Mouse (Mus musculus) forebrain, postnatal 0 days (tissue): ENCODE data around the gene Rprd1b. TPM values are rescaled to one million over a fixed set of nuclear protein-coding genes. Genes with fewer than 3 reads are reported as not detected.
"Not testable (repeated sequence)": the region's sequence is repeated elsewhere in the genome, so short reads cannot be mapped to it uniquely, and the experiment has no call there.

ENCODE experiments used
- ATAC-seq: fragments of 200-750 bp; cut with Nextera tagmentation; 2 replicates; pipeline ENCODE4 v1.8.0; 2017; ENCODE audit warnings: mild to moderate bottlenecking, moderate library complexity
- DNase-seq: peaks from one replicate; pipeline ENCODE4 v3.0.0-alpha.2; 2015
- H3K27ac ChIP-seq: fragments of 300-500 bp; sonication (generic); 2 replicates; pipeline ENCODE4 v1.5.1; 2014; ENCODE audit warnings: low read depth, mild to moderate bottlenecking, antibody characterized with exemption, low read length, moderate library complexity, mixed read lengths
- H3K27me3 ChIP-seq: fragments of 300-500 bp; sonication (generic); 2 replicates; pipeline ENCODE4 v1.6.1; 2014; ENCODE audit warnings: mild to moderate bottlenecking, low read length, mixed read lengths; ENCODE audit not compliant: insufficient read depth
- H3K36me3 ChIP-seq: fragments of 300-500 bp; sonication (generic); 2 replicates; pipeline ENCODE4 v1.6.1; 2014; ENCODE audit warnings: mild to moderate bottlenecking, moderate library complexity; ENCODE audit not compliant: insufficient read depth
- H3K4me1 ChIP-seq: fragments of 300-500 bp; sonication (generic); 2 replicates; pipeline ENCODE4 v1.6.1; 2014; ENCODE audit warnings: antibody characterized with exemption; ENCODE audit not compliant: insufficient read depth
- H3K4me2 ChIP-seq: fragments of 300-500 bp; sonication (generic); 2 replicates; pipeline ENCODE4 v1.6.1; 2014; ENCODE audit warnings: low read depth, mild to moderate bottlenecking, moderate library complexity
- H3K4me3 ChIP-seq: fragments of 300-500 bp; sonication (generic); 2 replicates; pipeline ENCODE4 v1.5.1; 2014; ENCODE audit warnings: low read depth, low read length, mixed read lengths
- H3K9ac ChIP-seq: fragments of 300-500 bp; sonication (generic); 2 replicates; pipeline ENCODE4 v1.6.1; 2014; ENCODE audit warnings: mild to moderate bottlenecking
- H3K9me3 ChIP-seq: fragments of 300-500 bp; sonication (generic); 2 replicates; pipeline ENCODE4 v1.6.1; 2016; ENCODE audit warnings: low read length
- CTCF ChIP-seq: sonication (generic); IDR thresholded peaks from 2 replicates; pipeline ENCODE4 v1.5.1; 2016; ENCODE audit warnings: antibody characterized with exemption, control low read depth, low read depth
- WGBS: fragments of 180-500 bp; shearing (Covaris S2); extraction: QIAGEN DNeasy Blood & Tissue Kit; methylation state at CpG from one replicate; pipeline ENCODE4 v1.1.7; 2014; 5-methylcytosine and 5-hydroxymethylcytosine counted together
- polyA plus RNA-seq: library from polyadenylated mRNA; unstranded; fragments of >200 nt; fragmentation: Nextera tagmentation; extraction: Ambion mirVana; gene quantifications from 2 replicates; pipeline ENCODE4 v1.2.1, GENCODE M21; 2015
- total RNA-seq: library from RNA; depleted of rRNA; stranded (reverse); fragments of >200 nt; gene quantifications from 2 replicates; pipeline ENCODE4 v1.2.3, GENCODE M21; 2014

Rprd1b gene
- total and polyA plus RNA-seq, 2 experiments from 2014 or later = 18.8 to 61.3 TPM

DNA sequence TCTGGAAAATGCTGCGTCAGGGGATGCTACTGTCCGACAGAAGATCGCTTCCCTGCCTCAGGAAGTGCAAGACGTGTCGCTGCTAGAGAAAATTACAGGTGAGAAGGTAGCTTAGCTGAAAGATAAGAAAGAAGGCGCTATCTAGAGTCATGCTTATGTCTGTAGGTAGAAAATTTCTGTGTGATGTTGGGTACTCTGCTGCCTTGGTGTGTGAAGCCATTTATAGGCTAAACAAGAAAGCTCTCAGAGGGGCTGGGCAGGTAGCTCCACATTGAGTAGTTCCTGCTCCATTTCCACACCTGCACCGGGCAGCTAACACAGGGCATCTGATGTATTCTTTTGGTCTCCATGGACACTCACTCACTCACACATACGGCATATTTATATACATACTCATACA is 21.8 kb downstream of the Rprd1b start:
- Histone ChIP-seq H3K4me1 (no peaks in the 10 kb centered on the region), H3K9ac (no peak overlapping the region), H3K4me2 (no peak overlapping the region), H3K27ac (no peak overlapping the region), H3K4me3 (no peak overlapping the region), H3K27me3 (no peaks in the 10 kb centered on the region), H3K36me3 (peaks cover 47% of the 10 kb centered on the region), H3K9me3 (no peaks in the 10 kb centered on the region)
- DNase-seq (no peak), ATAC-seq (no peak)
- no peak for TF ChIP-seq CTCF
- 92% methylated on average over 8 of the region's 8 CpGs for WGBS

DNA sequence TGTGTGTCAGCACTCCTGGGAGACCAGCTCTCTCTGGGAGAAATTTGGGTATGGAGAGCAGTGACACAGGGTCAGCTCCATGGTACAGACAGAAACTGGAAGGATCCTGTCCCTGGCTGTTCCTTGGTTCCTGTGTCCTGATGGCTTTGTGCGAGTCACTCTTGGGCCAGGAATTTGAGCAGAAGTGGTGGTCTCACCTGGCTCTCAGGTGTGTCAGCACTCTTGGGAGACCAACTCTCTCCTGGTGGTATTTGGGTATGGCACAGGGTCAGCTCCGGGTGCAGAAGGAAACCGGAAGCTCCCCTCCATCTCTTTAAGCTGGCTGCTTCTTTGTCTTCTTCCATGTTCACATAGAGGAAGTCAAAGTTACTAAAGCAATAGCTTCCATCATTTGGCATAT is 26.3 kb downstream of the Rprd1b start:
- Histone ChIP-seq H3K9me3 (no peaks in the 10 kb centered on the region), H3K4me2 (no peak overlapping the region), H3K4me1 (peaks cover 4% of the 10 kb centered on the region; the same call in 1 of the 2 replicates), H3K9ac (no peak overlapping the region), H3K27ac (no peak overlapping the region), H3K27me3 (no peaks in the 10 kb centered on the region), H3K4me3 (no peak overlapping the region), H3K36me3 (peaks cover 41% of the 10 kb centered on the region)
- no peak for ATAC-seq
- no peak for TF ChIP-seq CTCF
- WGBS = 92% methylated on average over 3 of the region's 3 CpGs
- DNase-seq = no peak

DNA sequence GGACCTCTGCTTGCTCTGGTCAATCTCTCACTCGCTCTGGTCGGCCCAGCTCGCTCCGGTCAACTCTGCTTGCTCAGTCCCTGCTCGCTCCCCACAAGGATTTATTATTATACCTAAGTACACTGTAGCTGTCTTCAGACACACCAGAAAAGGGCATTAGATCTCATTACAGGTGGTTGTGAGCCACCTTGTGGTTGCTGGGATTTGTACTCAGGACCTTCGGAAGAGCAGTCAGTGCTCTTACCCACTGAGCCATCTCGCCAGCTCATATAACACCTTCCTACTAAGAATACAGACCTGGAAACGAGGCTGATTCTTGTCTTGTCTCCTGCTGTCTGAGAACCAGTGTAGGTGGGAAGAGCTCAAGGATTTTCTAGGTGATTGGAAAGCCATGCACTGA is 27.1 kb downstream of the Rprd1b start:
- not testable (repeated sequence) for H3K4me1 ChIP-seq, DNase-seq, H3K4me3 ChIP-seq, H3K9me3 ChIP-seq, ATAC-seq, H3K27me3 ChIP-seq, H3K27ac ChIP-seq, H3K4me2 ChIP-seq, H3K9ac ChIP-seq
- TF ChIP-seq CTCF = peak; percentile 29; the same call in 1 of the 2 replicates
- 89% methylated on average over 8 of the region's 8 CpGs for WGBS
- H3K36me3 ChIP-seq = peaks cover 43% of the 10 kb centered on the region

DNA sequence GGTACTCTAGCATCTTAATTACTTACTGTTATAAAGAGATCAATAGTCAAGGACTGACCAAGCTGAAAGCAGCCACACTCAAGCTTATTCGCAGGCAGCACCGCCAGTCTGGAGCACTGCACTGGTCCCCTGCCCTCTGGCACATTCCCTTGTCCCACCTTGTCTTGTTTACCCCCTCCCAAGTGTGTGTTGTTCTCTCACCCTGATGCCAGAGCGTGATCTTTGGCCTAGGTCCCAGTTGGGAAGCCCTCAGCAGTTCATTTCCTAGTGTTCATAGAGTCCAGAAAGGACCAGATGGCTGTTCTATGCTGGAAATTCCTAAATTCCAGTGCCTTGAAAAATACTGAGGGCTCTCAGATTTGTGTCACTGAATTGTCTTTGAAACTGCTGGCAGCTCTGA is 28.7 kb downstream of the Rprd1b start:
- Histone ChIP-seq H3K4me3 (no peak overlapping the region), H3K36me3 (peaks cover 51% of the 10 kb centered on the region), H3K27me3 (no peaks in the 10 kb centered on the region), H3K4me1 (peaks cover 4% of the 10 kb centered on the region; the same call in 1 of the 2 replicates), H3K4me2 (no peak overlapping the region), H3K27ac (no peak overlapping the region), H3K9me3 (no peaks in the 10 kb centered on the region), H3K9ac (no peak overlapping the region)
- TF ChIP-seq CTCF = no peak
- DNase-seq (no peak), ATAC-seq (no peak)
- 58% methylated on average over 3 of the region's 3 CpGs for WGBS

DNA sequence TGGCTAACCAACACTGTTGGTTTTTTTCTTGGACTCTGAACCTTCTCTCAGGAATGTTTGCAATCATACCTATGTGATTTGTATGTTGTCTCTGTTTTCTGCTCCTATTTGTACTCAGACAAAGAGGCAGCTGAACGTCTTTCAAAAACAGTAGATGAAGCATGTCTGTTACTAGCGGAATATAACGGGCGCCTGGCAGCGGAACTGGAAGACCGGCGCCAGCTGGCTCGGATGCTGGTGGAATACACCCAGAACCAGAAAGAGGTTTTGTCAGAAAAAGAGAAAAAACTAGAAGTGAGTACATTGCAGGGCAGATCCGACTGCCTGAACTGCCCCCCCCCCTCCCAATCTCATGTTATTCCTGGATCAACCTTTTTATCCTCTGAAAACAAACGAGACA is 30.2 kb downstream of the Rprd1b start:
- H3K4me2 ChIP-seq = no peak overlapping the region
- H3K4me1 ChIP-seq = peaks cover 4% of the 10 kb centered on the region; the same call in 1 of the 2 replicates
- no peak overlapping the region for H3K4me3 ChIP-seq
- no peaks in the 10 kb centered on the region for H3K9me3 ChIP-seq
- no peak overlapping the region for H3K9ac ChIP-seq
- peak; percentile 56 for ATAC-seq
- no peaks in the 10 kb centered on the region for H3K27me3 ChIP-seq
- H3K27ac ChIP-seq = peak overlapping the region; percentile 51; the same call in 1 of the 2 replicates
- no peak for TF ChIP-seq CTCF
- peaks cover 49% of the 10 kb centered on the region for H3K36me3 ChIP-seq
- WGBS = 45% methylated on average over 10 of the region's 10 CpGs
- peak; percentile 87 for DNase-seq

DNA sequence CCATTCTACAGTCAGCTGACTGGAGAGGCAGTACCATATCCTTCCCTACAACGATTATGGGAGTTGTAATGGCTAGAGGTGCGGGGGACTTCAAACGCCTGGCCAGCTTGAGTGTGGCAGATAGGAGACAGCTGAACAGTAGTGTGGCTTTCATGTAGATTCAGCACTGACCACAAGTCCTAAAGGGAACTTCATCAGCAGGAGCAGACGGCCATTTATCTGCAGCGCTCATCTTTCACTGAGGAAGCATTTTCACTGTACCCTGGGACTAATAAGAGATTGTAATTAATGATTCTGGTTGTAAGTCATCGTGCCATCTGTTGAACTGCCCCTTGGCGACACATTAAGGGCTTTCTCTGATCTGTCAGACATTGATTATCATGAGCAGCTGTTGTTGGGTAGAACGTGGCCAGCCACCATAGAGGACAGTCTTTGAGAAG is 31.4 kb downstream of the Rprd1b start:
- Histone ChIP-seq H3K9ac (no peak overlapping the region), H3K36me3 (peaks cover 44% of the 10 kb centered on the region), H3K4me3 (no peak overlapping the region), H3K27me3 (no peaks in the 10 kb centered on the region), H3K4me2 (no peak overlapping the region), H3K27ac (no peak overlapping the region), H3K9me3 (no peaks in the 10 kb centered on the region), H3K4me1 (peaks cover 4% of the 10 kb centered on the region; the same call in 1 of the 2 replicates)
- 63% methylated on average over 8 of the region's 8 CpGs for WGBS
- DNase-seq (no peak), ATAC-seq (no peak)
- no peak for TF ChIP-seq CTCF

DNA sequence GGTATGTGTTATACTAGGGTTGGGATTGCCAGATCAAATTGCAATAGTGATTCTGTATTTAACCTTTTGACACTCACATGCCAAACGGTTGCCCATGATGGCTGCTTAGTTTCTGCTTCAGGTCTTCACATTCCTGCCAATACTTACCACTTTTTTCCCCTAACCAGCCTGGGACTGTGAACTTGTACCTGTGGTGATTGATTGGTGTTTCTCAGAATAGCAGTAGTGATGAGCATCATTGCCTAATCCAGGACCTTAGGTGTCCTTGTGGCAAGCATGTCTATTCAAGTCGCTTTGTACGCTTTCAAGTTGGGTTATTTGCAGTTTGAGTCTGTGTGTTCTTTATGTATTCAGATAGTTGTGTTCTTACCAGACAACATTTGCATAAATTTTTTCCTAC is 34.7 kb downstream of the Rprd1b start:
- ATAC-seq = no peak
- Histone ChIP-seq H3K4me1 (peaks cover 4% of the 10 kb centered on the region; the same call in 1 of the 2 replicates), H3K4me2 (no peak overlapping the region), H3K36me3 (peaks cover 33% of the 10 kb centered on the region), H3K9me3 (no peaks in the 10 kb centered on the region), H3K27me3 (no peaks in the 10 kb centered on the region), H3K9ac (no peak overlapping the region), H3K4me3 (no peak overlapping the region), H3K27ac (no peak overlapping the region)
- no peak for TF ChIP-seq CTCF
- WGBS = 92% methylated on average over 3 of the region's 3 CpGs
- DNase-seq = no peak
